Mouse (Mus musculus) adrenal gland, postnatal 14 days (tissue): Measurements from ENCODE around the gene Rad51b. TPM values are rescaled to one million over a fixed set of nuclear protein-coding genes. Genes with fewer than 3 reads are reported as not detected.

Experiments
- DNase-seq: peaks from one replicate; pipeline ENCODE4 v3.0.0; 2021; ENCODE audit warnings: mixed read lengths
- total RNA-seq: library from RNA; stranded (reverse); gene quantifications from 2 replicates; pipeline ENCODE4 v1.2.3, GENCODE M21; 2021

The Rad51b gene
- total RNA-seq, 1 experiment from 2014 or later, result 1.6 TPM

DNA sequence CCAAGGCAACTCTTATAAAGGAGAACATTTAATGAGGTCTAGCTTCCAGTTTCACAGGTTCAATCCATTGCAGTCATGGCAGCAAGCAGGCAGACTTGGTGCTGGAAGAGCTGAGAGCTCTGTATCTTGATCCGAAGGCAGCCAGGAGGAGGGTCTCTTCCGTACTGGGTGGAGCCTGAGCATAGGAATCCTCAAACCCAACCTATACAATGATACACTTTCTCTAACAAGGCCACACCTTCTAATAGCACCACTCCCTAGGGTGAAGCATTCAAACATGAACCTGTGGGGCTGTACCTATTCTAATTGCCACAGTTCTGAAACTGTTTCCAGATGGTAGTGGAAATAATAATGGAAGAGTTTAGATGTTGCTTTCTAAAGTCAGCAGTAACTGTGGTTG, 33.5 kb downstream of the Rad51b start:
- DNase-seq, result no peak

DNA sequence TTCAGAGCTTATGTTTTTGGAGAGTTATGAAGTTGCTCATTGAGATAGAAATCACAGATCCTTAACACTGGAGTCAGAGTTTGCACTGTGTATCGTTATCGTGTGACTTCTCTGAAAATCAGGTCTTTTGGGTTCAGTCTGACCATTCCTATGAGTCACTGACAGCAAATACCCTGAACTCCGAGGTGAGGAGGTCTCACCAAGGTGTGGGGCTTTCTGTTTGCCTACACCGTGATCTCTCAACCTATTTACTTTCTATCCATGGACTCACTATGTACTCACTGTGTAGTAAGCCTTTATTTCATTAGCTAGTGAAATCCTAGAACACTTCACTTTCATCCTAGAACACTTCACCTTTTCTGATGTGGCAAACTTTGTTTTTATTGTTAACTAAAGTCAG, 34.6 kb downstream of the Rad51b start:
- DNase-seq, result no peak

GRCm38 (mm10) chr12:79338791-79339190, 41.7 kb downstream of the Rad51b start:
- no peak for DNase-seq

GRCm38 (mm10) chr12:79340513-79340912, 43.4 kb downstream of the Rad51b start:
- DNase-seq, result no peak

GRCm38 (mm10) chr12:79341291-79341845, 44.3 kb downstream of the Rad51b start:
- no peak for DNase-seq

- no peak for DNase-seq
Observed at GRCm38 (mm10) chr12:79346198-79346733, 49.2 kb downstream of the Rad51b start.

GRCm38 (mm10) chr12:79347643-79348042, 50.6 kb downstream of the Rad51b start:
- DNase-seq, result peak; percentile 81

GRCm38 (mm10) chr12:79351461-79351860, 54.4 kb downstream of the Rad51b start:
- no peak for DNase-seq

DNA sequence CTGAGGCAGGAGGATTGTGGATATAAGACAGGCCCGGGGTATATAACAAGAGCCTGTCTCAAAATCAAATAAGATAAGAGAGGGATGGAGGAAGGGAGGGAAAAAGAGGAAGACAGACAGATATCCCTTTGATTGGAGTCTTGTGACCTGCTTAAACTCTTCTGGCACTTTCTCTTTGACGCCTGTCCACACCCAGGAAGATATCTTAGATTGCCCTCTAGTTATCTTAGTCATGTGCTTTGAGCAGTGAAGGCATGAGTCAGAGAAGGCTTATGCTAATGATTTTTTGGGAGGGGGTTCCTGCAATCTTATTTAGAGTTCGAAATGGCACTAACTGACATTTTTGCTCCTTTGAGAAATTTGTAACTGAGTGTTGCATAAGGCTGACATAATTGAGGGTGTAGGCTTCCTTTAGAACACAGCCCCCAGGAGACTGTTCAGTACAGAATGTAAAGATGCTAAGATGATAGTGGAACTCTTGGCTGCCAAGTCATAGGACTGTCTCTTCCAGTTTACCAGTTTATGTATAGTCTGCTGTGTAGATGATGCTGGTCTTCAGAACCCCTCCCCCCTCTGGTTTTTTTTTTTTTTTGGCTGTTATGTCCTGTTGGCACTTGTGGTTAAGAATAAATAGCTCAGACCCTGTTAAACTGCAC, 55.1 kb downstream of the Rad51b start:
- DNase-seq, result no peak

DNA sequence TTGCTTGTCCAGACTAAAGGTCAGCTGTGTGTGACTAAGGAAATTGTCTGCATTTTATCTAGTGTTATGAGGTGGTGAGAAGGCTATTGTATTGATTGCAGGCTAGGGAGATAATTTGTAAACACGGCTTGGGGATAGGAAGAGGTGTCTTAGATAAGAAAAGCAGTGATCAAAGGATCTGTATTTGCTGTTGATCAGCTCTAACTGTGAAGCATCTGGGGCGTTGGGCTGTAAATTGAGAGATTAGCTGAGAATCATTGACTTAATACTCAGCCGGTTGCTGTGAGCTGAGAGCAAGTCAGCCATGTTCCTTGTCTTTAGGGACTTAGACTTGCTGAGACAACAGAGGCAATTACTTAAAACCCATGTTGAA, 55.6 kb downstream of the Rad51b start:
- DNase-seq, result no peak

DNA sequence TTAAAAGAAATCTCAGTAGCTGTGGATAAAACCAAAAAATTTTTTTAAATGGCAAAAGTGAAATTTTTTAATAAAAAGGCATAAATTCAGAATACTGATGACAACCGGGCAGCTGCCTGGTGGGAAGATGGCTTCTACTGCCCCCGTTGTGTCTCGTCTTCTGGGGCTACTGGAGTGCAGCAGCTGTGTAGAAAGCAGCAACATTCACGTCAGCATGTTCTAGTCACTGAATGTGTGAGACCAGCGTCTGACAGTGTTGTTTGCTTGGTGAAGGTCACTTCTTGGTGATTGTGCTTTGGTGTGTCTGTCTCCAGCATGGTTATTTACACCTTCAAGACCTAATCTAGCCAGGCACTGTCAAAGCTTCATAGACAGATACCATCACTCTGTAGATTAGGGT, 56.3 kb downstream of the Rad51b start:
- no peak for DNase-seq

GRCm38 (mm10) chr12:79354621-79355020, 57.5 kb downstream of the Rad51b start:
- DNase-seq, result no peak

DNA sequence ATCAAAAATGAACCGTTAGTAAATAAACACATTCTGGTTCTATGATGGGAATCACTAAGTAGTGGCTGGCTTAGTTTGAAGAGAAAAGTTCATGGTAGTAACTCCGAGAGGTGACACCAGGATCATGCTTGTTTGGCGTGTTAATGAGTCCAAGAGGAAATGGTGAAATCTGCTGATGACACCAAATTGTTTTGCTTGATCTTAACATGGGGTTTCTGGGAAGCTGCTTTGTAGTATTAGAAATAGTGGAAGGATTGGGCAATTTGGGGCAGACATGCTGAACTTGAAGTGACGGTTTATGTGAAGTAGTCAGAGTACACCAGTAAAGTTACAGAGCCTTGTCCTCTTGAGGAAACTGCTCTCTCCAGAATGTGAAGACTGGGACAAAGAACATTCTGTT, 59.1 kb downstream of the Rad51b start:
- DNase-seq, result no peak

GRCm38 (mm10) chr12:79357631-79358030, 60.5 kb downstream of the Rad51b start:
- no peak for DNase-seq

- peak; percentile 69 for DNase-seq
Observed at GRCm38 (mm10) chr12:79358613-79359218, 61.6 kb downstream of the Rad51b start.

DNA sequence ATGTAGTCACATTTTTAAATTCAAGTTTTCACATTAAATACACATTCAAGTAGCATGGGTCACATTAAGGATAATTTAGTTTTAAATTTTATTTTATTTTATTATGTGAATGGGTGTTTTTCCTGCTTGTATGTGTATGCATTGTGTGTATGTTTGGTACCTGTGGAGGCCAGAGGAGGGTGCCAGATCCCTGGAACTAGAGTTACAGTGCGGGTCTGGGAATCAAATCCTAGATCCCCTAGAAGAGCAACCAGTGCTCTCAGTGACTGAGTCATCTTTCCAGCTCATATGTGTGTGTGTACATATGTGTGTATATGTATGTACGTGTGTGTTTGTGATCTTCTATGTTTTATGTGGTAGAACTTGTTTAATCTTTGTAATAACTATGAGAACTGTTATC, 62.3 kb downstream of the Rad51b start:
- no peak for DNase-seq

DNA sequence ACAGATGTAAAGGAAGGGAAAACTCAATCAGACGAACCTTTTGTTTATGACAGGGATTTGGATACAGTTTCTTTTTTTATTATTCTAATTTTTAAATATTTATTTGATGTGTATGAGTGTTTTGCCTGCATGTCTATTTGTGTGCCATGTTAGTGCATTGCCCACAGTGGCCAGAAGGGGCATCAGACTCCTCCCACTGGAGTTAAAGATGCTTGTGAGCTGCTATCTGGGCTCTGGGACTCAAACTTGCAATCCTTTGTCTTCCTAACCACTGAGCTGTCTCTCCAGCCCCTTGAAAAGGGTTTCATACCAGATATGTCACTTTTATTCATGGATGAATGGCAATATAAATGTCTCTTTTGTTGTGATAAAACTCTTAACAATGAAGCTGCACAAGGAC, 65.1 kb downstream of the Rad51b start:
- DNase-seq, result peak; percentile 51

DNA sequence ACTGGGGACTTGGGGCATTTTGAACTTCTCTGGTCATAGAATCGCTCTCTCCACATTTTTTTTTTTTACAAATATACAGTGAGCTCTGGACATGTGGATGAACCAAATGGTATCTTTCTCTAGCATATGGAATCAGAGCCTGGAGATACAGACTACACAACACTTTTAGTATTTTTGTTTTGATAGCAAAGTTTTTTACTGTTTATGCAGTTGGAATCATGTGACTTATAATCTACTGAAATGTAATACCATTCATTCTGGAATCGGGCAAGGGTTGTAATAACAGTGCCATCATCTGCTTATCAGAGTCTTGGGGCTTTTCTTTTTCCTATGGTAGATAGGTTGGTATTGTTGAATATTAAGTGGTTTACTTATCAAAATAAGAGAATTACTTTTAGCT, 67.2 kb downstream of the Rad51b start:
- no peak for DNase-seq

DNA sequence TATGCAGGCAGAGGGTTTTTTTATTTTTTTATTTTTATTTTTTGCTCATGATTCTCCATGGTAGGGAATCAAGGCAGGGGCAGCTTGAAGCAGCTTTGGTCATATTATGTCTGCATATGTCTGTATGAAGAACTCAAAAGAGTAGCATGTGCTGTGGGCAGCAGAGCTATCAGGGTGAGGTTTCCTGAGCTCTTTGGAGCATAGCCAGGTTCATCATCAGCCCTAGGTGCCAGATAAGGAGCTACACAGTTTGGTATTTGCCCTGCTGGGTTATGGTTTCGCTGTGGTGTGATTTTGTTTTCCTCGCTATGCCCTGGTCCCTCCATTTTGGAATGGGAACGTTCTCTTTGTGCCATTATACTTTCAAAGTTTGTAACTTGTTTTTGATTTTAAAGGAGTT, 71.7 kb downstream of the Rad51b start:
- DNase-seq, result no peak

DNA sequence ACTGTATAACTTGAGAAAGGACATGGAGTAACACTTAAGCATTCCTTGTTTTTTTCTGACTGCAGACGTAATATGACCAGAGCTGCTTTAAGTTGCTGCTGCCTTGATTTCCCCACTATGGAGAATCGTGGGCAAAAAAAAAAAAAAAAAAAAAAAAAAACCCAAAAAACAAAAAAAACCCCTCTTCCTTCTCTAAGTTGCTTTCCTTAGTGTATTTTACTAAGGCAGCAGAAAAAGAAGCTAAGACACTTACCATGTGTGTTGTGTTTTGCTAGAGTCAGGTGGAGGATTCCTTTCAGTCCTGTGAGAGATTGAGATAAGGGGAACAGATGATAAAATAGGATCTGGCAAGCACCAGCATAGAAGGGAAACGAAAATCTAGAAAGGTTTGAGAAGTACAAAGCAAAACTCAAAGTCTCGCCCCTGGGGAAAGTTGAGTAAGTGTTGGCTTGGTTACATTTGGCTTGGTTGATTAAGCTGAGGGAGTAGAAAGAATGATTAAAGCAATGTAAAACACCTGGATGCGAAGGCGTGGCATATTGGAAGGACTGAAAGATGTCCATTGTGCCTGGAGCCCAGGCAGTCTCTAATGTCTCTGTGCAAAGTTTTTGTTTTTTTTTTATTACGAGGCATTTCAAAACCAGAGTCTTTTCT, 72.6 kb downstream of the Rad51b start:
- DNase-seq, result peak; percentile 15

DNA sequence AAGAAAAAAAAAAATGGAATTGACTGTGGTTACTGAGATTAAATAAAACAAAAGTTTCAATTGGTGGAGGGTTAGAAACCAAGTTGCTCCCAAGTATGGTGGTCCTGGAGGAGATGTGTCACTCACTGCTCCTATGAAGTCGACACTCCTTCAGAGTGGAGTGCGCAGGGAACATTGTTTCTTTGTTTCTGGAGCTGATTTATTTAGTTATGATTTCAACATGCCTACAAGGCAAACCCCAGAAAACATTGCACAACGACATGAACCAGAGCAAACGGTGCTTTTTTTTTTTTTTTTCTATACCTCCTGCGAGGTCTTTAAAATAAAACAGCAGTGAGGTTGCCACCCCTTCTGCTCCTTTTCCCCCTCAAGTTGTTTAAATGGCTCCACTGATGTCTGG, 75.6 kb downstream of the Rad51b start:
- peak; percentile 11 for DNase-seq

DNA sequence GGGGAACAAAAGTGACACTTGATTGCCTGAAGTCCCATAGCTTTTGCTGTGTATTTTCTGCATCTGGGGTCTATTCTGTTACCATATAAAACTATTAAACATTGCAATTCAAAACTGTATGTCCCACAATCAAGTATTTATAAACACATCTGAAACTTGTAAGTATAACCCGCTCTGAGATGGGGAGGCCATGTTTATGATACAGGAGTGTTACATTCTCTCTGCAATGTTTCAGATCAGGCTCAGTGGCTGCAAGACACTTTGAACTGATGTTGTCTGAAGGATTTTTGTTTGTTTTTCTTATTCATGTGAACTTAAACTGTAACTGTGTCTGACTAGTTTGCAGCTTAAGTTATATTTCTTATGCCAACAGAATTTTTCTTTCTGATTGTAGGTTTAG, 80.3 kb downstream of the Rad51b start:
- no peak for DNase-seq

- no peak for DNase-seq
Observed at GRCm38 (mm10) chr12:79377861-79378260, 80.8 kb downstream of the Rad51b start.
